Mouse (Mus musculus) heart, adult 2 months (tissue): Measurements from ENCODE around the gene Snx13.

Experiments used
- CTCF ChIP-seq: fragments of 200-600 bp; IDR thresholded peaks from 2 replicates; pipeline ENCODE4 v1.8.1; 2022; ENCODE audit warnings: antibody characterized with exemption, mild to moderate bottlenecking, moderate library complexity
- EP300 ChIP-seq: fragments of 200-500 bp; IDR thresholded peaks from 2 replicates; pipeline ENCODE4 v1.6.1; 2011; ENCODE audit warnings: low read depth, low read length, control low read depth; ENCODE audit not compliant: insufficient read depth

DNA sequence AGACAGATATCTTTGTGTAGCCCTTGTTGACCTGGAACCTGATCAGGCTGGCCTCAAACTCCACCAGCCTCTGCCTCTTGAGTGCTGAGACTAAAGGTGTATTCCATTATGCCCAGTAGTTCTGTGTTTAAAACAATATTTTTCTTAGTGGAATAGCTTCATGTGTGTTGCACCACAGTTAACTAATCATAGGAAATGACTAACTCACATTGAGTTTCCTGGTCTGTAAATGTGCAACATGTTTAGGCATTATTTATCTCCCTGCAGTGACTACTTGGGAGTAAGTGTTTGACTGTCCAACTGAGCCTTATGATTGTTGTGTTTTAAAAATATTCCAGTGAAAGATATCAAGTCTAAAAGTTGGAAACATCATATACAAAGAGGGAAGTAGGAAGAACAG lies 20.6 kb downstream of the Snx13 start:
- no peak for TF ChIP-seq EP300
- TF ChIP-seq CTCF = no peak
